Mouse (Mus musculus): ENCODE data around the gene Arl16.

The Arl16 gene

DNA sequence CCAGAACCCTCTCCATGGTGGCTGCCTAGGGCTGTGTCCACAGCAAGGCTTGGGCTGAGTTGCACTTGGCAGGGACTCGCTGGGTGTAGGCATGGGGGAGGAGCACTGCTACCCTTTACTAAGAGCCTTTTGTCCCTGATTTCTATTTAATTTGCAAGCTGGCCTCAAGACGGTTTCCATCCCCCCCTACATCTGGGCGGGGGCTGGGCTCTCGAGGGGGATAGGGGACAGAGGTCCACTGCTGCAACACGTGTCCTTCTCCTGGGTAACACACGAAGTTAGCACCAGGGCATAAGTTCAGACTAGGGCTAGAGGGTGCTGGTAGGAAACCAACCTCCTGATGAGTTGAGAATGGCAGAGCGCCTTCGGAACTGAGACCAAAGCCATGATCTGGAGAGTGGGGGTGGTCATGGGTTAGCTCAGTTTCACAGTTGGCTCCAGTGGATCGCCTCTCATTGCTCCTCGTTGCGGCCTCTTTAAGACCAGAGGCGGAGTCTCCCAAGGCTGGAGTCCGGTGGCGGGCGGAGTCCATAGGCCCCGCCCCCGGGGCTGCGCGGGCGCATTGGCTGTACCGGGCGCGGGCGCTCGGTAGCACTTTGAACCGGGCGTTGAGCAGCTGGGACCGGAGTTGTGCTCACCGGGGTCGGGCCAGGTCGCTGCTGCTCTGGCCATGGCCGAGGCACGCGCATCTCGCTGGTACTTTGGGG is 24.1 kb upstream of the Arl16 start, which contains the start of gene Slc25a10:
TSS of gene Slc25a10 (plus strand) at position 524 of the 707 bp plus-strand sequence.
- peak; percentile 85 for DNase-seq (ENCODE audit: low spot score)

DNA sequence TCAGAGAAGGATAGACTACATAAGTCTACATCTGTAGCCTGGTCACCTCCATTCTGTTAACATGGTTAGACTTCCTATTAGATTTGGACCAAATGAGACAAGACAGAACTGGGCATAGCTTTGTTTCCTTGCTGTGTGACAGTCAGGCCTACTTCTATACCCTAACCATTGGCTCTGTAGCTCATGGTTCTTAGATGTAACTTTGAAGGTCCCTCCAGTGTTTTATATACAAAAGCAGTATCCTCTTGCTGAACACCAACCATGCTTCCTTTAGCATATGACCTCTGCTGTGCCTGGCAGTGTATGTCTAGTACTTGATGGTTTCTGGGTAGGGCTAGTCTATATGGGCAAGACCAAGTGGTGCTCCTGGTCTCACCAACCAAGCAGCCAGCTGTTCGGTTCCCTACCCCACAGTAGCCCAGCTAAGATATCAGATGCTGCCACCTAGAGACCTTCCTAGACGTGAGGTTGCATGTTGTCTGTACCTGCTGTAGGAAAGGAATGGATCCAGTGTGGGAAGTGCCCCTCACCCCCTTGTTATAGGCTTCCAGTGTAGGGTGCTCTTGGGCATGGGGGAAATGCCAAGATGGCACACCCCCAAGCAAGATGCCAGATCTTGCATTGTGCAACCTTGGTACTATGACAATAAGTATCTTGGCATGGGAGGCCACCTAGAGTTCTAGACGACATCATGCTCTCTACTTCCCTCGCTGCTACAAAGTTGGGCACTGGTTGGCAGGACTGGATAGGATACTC is 23.1 kb upstream of the Arl16 start:
- DNase-seq (ENCODE audit: low spot score) = no peak

- peak; percentile 89 for DNase-seq (ENCODE audit: low spot score)
Measured at GRCm38 (mm10) chr11:120489054-120489761, 21.8 kb upstream of the Arl16 start.

GRCm38 (mm10) chr11:120488516-120488915 is 21.1 kb upstream of the Arl16 start:
- no peak for DNase-seq (ENCODE audit: low spot score)

DNA sequence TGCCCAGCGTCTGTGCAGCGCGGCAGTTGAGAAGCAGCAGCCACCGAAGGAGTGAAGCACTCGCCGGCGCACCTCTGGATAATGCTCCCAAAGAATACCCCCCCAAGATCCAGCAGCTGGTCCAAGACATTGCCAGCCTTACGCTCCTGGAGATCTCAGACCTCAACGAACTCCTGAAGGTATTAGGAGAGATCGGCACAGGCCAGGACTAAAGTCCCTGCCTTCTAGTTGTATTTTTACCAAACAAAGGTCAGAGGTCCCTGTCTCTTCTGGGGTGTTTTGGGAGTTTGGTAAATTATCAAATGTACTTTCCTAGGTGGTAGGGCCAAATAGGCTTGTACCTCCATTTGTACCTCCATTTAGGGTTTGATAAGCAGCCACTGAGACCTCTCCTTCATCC is 17.8 kb upstream of the Arl16 start:
- no peak for DNase-seq (ENCODE audit: low spot score)

- DNase-seq (ENCODE audit: low spot score) = peak; percentile 86
Measured at GRCm38 (mm10) chr11:120484265-120484981, 17.0 kb upstream of the Arl16 start, which contains the start of gene Mrpl12. Gene Mrpl12 (plus strand): TSS chr11:120484613.

- DNase-seq (ENCODE audit: low spot score) = no peak
Measured at GRCm38 (mm10) chr11:120483448-120483934, 16.1 kb upstream of the Arl16 start.

DNA sequence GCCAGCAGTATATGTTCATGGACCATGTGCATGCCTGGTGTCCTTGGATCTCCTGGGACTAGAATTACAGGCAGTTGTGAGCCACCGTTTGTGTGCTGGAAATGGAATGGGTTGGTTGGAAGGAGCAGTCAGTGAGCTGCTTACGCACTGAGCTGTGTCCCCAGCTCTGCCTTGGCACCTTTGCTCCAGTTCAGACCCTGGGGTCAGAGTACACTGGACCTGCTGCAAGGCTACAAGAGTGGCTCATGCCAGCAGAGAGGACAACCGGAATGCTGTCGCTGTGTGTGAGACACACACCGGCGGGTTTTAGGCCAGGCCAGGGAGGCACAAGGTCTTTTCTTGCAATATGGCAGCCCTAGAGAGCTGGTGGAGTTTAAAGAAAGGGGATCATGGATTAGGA is 4.6 kb upstream of the Arl16 start:
- DNase-seq (ENCODE audit: low spot score) = no peak

DNA sequence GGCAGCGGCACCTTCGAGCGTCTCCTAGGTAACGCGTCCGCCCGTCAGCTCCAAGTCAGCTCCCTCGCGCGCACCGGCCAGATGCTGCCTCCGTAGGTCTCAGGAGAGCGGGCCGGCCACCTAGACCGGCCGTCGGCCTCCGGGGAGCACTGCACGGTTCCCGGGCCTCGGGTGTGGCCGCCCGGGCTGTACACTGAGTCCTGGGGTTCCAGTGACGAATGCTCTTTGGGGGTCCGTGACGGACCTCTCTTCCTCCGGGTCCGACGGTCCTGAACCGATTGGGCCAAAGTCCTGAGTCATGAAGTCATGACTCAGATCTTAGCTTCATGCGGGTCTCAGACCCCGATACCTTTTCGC is 307 bp upstream of the Arl16 start:
- DNase-seq (ENCODE audit: low spot score) = no peak

GRCm38 (mm10) chr11:120465521-120465920 is 1.9 kb downstream of the Arl16 start:
- DNase-seq (ENCODE audit: low spot score) = no peak

- DNase-seq (ENCODE audit: low spot score) = no peak
Measured at GRCm38 (mm10) chr11:120464365-120464764, 3.0 kb downstream of the Arl16 start.

DNA sequence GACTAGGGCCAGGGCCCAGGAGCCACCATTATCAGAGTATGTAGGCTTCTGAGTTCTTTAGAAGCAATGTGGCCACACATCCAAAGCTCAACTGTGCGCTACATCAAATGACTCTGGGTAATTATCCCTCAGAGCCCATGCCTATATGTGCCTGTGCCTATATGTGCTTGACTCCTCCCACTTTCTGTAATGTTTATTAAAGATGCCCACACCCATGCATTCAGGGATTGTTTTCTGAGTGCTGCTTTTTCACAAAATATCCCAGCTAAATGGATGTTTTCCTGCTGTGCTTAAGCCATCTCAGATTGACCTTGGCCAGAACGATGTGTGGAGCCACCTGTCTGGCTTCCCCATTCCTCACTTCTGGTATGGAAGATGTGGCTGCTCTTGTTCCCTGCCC is 3.9 kb downstream of the Arl16 start:
- no peak for DNase-seq (ENCODE audit: low spot score)

GRCm38 (mm10) chr11:120458847-120459597 is 8.4 kb downstream of the Arl16 start:
- no peak for DNase-seq (ENCODE audit: low spot score)

DNA sequence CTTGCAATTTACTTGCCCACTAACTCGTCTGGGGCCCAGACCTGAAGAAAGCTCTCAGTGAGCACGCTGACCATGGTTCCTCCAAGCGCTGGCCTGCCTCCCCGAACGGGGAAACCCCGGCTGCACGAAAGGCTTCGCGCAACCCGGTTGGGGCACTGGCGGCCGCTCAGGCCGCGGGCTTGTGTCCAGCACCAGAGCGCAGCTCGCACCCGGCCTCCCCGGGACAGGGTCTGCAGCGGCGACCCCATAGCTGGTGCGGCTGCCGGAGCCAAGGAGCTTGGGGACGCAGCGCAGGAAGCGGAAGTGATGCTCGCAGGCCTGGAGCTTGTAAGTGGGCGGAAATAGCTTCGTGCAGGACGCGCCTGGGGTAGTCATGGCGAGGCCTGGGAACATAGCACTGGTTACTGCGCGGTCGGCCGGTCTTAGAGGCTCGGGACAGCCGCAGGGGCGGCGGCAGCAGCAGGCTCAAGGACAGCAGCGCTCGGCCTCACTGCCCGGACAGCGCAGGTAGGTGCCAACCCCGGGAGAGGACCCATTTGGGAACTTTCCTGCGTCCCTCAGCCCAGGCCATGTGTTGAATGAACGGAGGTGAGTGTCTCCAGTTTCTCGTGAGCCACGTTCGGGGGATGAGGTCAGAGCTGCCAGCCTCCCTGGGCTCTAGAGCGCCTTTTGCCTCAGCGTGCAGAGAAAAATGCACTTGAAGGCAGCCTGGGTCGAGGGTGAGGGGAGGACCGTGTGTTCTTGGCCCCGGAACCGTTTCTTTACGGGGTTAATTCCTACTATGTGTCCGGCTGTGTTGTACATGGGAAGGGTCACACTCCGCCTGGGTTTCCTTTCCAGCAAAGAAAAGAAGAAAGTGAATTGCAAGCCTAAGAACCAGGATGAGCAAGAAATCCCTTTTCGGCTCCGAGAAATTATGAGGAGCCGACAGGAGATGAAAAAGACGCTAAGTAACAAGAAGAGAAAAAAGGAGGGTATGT is 9.3 kb downstream of the Arl16 start, which contains the start of the genes Oxld1 and Ccdc137:
TSS of gene Oxld1 (minus strand) at position 297 of the 980 bp plus-strand sequence.
TSS of gene Ccdc137 (plus strand) at position 344 of the 980 bp plus-strand sequence.
- DNase-seq (ENCODE audit: low spot score) = peak; percentile 77

- peak; percentile 48 for DNase-seq (ENCODE audit: low spot score)
Measured at GRCm38 (mm10) chr11:120457370-120457769, 10.0 kb downstream of the Arl16 start.

DNA sequence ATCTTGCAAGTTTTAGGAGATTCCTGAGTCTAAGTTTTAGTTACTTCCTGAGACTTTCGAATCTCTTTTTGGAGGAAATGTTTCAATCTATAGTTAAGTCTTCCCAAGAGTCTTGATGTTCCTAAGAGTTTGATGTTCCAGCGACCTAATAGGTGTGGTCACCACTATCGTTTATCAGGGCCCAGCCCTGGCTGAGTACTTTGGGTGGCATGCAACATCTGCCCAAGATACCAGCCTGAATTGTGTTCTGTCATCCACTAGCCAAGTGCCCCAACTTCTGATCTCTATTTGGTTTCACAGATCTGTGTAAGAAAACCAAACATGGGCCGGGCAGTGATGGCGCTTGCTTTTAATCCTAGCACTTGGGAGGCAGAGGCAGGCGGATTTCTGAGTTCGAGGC is 12.0 kb downstream of the Arl16 start:
- DNase-seq (ENCODE audit: low spot score) = peak; percentile 45

DNA sequence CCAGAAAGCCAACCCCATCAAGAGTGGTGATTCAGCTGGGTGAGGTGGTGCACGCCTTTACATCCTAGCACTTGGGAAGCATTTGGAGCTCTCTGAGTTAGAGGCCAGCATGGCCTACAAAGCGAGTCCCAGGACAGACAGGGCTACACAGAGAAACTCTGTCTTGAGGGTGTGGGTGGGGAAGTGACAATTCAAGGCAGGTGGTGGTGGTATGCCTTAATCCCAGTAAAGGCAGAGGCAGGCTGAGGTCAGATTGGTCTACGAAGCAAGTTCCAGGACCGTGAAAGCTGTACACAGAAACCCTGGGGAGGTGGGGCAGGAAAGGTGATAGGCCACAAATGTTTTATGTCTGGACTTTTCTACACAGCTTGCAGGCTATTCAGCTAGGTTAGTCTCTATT is 12.4 kb downstream of the Arl16 start:
- no peak for DNase-seq (ENCODE audit: low spot score)

- DNase-seq (ENCODE audit: low spot score) = no peak
Measured at GRCm38 (mm10) chr11:120453306-120453705, 14.1 kb downstream of the Arl16 start, which contains the start of gene Pde6g. Gene Pde6g (minus strand): TSS chr11:120453500.

- no peak for DNase-seq (ENCODE audit: low spot score)
Measured at GRCm38 (mm10) chr11:120452246-120452645, 15.2 kb downstream of the Arl16 start.

DNA sequence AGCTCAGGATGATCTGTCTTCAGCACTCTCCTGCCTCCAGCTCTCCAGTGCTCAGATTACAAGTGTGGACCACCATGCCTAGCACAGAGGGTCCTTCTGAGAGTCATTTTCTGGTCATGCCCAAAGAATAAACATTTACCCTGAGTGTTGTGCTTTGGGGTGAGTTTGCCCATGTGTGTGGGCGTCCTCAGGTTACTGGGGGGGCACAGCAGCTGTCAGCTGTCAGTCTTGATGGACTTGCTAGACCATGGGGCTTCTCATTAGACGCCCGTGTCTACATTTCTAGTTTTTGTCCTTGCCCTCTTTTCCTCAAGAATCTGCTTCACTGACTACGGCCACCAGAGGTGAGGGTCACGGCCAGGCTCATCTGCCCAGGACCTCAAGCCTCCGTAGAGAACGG is 20.2 kb downstream of the Arl16 start:
- DNase-seq (ENCODE audit: low spot score) = no peak
